Mouse (Mus musculus) 3T3-L1 (cell line): ENCODE measurements at regions not wholly inside any gene's neighbourhood (a gene's known extent, or its start where the extent isn't known, plus 50 kb on each side); places are given as distances from the start of the nearest gene placed in this dataset.
A peak's percentile ranks its signal among the peaks of the same experiment; 100 is the strongest.

Experiments used
- DNase-seq: peaks from one replicate; pipeline ENCODE4 v3.0.0-alpha.2; 2015; ENCODE audit warnings: low read depth, low spot score

DNA sequence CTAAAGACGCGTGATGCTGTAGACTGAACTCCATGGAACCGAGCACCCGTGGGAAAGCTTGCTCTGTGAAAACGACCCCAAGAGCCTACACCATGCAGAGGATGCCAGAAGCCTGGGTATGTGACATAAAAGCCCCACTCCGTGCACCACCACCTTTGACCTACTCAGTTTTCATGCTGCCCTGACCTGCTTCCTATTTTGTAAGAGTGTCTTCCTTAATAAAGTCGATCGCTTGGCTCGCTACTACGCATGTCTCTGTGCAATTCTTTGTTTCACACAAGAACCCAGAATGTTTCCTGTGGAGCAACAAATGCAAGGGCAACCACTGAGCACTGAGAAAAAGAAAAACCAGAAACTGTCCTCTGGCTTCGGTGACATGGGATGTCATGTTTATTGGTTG lies 60.5 kb downstream of the Sec61b start:
- DNase-seq: no peak

DNA sequence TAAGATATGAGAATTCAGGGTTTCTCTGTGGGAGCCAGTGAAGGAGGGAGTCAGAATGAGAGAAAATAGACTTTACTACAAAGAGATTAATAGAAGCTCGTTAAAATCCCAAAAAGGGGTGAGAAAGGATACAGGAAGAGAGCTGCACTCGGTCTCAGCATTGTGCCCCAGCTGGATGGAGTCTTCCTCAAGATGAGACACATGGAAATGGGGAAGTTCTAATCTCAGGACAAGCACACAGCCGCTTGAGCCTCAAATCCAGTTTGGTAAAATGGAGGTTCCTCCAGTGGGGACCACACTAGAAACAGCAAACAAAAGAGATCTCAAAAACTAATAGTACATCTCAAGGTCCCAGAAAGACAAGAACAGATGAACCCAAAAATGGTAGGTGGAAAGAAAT lies 93.2 kb downstream of the Sec61b start:
- no peak for DNase-seq

DNA sequence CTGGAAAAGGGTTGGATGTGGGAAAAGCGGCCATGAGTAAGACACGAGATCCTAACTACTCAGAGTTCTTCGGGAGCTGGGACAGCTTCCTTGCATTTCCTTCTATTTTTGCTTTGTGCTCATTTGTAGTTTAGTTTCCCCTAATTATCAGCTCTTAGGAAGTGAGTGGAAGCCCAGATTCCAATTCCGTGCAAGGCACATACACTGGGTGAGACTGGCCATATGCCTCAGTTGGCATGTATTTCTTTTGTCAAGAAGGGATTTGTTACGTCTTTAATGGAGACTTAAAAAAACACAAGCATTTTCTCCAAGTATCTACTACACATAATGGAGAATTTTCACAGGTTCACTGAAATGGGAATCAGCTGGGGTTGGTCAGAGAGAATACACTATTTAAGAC lies 96.4 kb downstream of the Sec61b start:
- DNase-seq: no peak

DNA sequence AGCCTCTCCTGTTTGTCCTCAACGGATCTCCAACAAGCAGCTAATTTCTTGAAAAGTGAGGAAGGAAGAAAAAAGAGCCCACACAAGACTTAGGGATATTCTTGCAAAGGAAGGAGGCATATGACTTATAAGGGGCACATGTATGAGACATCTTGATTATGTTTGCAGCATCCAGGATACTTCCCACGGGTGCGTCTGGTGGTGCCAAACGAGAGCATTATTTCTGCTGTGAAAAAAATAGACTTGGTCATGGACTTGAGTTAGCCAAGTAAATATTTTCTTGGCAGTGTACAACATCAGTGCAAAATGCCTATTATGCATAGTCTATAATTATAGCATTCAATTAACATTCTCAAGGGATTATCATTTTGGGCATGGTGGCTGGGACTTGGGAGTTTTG lies 101.6 kb downstream of the Sec61b start:
- DNase-seq: no peak

DNA sequence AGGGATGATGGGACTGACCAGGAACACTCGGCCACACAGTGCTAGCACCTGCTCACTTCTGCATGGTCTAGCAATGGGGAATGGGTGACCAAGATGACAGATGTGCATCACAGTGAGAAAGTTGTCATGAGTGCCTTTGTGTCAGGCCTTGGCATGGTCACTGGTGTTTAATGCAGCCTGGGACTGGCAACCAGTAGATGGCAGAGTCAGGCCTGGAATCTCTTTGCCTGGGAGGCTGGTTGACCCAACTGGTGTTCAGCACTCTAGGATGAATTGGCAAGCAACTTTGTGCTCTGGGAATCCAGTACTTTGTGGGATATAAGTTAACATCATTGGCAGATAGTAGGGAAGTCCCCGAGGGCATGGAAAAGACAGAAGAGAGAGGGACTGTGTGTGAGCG lies 103.0 kb downstream of the Sec61b start:
- peak; percentile 2 for DNase-seq

DNA sequence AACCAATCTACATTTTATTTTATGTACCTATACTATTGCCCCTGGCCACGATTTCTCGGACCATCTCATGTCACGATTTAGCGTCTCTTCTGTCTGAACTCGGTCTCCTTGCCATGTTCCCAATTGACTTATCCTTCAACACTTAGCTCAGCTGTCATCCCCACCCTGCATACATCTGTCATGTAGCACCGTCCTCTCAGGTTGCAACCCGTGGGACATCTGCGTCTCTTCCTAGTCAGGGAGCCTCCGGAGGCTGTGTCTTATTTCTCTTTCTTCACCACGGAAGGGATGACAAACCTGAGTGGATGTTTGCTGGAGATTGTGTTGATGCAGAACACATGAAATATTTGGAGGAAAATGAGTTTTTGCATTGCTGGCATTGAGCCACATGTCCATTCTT lies 104.2 kb downstream of the Sec61b start:
- DNase-seq: no peak

DNA sequence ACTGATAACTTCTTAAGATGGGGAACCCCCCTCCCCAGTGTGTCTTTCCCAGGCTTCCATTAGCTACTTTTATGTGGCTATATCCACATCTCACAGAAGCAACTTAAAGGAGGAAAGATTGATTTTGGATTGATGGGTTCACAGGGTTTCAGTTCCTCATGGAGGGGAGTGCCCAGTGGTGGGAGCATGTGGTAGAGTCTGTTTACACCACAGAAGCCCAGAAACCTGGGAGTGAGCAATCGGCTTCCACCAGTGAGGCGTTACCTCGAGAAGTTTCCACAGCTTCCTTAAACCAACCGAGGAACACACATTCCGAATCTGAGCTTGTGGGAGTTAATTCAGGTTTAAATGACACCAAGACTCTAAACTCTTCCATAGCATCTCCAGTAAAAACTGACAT lies 106.1 kb downstream of the Sec61b start:
- DNase-seq: no peak

DNA sequence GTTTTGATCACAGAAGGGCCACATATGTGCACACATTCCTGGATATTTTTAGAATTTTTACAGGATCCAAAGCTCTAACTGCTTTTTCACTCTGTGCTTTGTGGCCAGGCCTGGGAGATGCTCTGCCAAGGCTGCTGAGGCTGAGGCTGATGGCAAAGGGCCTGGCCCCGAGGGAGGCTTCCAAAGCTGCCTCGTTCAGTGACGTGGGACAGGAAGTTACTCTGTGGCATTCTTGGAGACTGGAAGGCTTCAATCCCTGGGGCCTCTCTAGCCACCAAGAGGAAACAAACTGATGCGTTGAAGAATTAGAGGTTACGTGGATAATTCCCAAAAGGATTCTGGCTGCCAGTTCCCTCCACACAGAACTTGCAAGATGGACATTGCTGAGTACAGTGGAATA lies 112.8 kb downstream of the Sec61b start:
- DNase-seq: peak; percentile 15

DNA sequence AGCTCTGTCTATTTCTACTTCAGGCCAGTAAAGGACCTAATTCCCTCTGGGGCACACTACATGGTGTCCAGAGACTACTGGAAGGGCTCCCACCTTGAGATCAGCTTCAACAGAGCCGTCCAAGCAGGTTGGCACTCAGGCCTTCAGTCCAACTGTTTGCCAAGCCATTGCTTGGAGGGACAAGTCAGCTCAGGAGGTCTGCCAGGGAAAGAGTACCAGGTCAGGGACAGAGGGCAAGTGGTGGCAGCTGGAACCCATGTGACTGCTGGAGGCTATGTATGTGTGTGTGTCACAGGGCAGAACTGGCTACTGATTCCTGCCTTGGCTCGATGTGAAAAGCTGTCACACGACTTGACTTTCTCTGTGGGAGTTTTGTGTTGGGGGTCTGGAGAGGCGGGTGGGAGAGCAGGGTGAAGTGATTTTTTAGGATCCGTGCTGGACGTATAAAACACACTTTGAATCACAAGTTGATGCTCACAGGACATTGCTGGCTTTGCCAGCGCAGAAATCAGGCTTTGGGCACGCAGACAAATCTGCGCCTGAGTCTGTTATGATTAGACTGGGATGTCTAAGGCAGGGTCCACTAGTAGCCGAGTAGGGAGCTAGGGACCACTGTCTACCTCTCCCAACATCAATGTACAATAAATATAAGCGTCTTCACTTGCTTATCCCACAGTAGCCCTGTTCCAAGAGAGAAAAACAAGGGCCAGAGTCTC lies 118.0 kb downstream of the Sec61b start:
- DNase-seq: no peak

DNA sequence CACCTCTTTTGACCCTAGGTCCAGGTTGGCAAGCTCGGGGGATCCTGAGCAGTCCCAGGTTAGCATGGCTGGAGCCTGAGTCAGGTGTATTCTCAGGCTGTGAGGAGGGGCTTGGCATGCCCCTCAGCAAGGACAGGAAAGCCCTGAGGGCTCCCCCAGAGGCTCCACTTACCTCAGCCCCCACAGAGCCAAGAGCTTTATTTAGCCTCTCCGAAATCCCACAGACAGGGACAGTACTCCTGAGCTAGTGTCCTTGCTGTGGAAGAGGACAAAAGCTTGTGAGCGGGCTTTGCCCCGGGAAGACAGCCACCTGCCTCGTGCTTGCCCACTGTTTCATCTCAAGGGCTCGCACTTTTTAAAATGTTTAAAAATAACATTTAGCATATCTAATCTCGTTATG lies 118.7 kb downstream of the Sec61b start:
- DNase-seq: no peak

DNA sequence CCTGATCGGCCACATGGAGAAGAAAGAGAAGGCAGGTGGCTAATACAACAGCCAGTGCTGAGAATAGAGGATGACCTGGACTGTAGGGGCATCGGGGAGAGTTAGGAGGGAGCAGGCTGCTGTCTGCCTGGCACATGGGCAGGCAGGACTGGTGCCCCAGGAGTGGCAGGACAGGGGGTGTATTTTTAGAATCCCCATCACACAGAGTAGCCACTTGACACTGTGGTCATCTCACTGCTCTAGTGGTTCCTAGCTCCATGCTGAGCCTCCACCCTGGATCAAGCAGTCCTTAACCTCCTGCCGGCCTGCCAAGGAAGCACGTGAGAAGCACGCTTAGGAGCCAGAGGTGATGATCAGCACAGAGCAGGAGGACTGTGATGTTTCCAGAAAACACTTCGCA lies 119.7 kb downstream of the Sec61b start:
- DNase-seq: no peak

DNA sequence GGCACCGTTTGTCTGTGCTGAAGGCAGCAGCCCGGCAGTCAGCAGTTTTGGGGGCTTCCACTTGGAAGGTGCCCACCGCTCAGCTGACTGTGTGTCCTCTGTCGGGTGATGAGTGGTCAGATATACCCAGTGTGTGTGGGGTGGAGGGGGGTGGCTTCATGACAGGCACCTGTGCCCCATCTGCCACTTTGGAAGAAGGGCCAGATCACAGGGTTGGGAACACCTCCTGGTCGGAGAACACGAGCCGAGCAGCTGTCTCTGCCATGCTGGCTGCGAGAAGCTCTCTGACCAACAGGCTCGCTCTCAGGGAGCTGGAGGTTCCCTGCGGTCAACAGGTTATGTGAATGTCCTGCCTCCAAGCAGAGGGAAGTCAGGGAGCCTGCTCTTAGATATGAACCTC lies 121.4 kb downstream of the Sec61b start:
- DNase-seq: no peak

DNA sequence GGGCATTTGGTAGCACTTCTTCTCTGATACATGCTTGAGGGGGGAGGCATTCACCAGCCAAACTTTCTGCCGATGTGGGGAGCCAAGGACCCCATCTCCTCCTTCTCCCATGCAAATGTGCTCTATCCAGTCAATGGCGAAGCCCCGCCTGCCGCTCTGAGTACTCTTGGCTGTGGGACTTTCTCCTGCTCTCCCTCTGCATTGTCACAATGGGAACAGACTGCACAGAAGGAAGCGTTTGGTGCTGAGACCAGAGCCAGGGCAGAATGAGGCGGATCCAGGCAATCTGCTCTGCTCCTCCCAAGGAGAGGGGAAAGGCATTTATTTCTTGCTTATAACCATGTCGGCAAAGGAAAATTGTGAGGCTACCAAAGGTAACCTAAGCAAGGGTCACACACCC lies 123.1 kb downstream of the Sec61b start:
- DNase-seq: no peak

DNA sequence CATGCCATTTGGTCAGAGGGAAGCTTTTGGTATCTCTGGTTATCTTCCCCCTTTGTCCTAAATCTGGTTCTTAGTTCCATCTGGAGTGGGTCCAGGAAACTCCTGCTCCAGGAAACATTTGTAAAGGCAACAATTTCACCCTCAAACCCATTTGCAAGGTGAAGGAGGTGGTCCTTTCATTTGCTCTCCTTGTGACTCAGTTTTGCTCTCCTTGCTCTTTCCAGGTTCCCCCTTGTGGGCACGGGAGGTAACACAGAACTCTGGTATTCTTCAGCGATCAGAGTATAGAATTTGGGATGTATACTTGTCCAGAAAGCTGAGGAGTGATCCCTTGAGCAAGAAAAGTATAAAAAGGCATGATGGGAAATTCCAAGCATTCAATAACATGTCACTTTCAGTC lies 123.8 kb downstream of the Sec61b start:
- peak; percentile 41 for DNase-seq

DNA sequence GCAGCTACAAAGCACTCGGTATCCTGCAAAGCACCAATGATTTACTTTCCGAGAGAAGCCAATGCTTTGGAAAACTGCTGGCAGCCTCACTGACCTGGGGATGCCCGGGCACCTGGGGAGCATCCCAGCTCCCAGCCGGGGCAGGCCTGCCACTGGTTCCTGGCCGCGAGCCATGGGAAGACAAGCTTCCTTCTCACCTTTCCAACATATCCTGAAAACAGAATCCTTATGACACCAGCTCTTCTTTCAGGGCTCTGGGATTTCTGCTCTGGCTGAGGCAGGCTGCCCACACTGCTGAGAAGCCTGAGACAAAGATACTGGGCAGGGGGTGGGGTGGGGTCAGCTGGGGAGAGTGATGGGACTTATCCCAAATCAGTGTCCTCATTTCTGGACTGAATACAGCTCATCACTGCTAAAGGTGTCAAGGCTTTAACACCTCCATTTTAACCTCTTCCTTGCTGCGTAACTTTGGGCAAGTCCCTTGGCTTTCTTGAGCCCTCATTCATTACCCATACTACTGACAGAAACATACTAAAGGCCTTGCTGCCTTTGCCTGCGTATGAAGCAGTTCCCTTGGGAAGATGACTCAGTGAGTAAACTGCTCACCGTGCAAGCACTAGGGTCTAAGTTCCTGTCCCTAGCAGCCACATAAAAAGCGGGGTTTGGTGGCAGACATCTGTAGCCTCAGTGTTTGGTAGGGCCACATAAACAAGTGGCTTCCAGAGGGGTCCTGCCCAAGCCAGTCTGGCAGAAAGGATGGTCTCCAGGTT lies 127.0 kb downstream of the Sec61b start:
- DNase-seq: peak; percentile 44

DNA sequence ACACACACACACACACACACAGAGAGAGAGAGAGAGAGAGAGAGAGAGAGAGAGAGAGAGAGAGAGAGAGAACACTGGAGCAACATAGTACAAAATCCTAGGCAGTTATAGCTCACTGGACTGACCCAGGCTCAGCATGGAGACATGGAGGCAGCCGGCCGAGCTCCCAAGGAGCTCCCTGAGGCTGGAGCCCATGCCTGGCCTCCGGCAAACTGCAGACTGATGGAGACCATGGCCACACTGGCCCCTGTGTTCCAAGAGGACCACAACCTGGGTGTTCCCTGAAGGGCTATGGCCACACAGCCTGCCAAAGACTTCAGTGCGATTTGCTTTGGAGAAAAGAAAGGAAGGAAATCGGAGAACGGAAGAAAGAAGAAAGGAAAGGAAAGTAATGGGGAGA lies 128.9 kb downstream of the Sec61b start:
- DNase-seq: no peak

DNA sequence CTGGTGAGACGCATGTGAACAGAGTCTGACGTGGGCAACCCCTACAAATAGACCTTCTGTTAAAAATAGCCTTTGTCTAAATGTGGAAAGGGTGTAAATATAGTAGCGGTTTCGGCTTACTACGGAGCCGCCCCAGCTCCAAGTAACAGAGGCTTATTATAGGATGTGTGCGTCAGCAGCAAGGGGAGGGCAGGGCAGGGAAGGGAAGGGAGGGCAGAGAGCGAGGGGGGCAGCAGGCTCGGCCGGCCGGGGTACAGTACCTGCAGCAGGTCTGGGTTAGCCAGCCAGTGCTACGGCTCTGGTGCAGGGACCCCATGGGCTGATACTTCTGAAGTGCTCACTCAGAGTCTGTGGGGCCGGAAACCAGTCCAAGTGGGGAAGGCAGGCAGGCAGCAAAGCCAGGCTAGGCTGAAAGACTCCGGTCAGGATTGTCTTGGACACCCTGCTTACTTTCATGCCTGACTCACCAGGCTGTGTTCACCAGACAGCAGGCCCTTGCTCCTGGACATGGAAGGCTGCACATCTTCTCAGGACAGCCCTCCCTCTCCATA lies 129.5 kb downstream of the Sec61b start:
- DNase-seq: no peak

DNA sequence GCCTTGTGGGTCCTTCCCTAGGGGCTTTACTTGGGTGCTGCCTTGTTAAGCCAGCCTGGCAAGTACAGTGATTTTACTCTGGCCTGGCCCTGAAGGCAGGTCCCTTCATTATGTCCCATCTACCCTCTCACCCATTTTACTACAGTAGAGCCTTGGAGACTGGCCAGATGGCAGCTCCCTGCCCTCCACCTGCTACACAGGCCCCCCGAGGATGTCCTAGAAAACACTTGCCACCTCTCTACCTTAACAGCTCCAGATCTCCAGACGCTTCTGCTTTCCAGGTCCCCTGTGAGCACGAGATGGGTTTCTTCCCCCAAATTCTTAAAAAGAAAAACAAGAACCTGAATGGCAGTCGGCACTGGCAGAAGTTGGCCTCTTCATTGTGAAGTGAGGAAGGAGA lies 131.2 kb downstream of the Sec61b start:
- no peak for DNase-seq

DNA sequence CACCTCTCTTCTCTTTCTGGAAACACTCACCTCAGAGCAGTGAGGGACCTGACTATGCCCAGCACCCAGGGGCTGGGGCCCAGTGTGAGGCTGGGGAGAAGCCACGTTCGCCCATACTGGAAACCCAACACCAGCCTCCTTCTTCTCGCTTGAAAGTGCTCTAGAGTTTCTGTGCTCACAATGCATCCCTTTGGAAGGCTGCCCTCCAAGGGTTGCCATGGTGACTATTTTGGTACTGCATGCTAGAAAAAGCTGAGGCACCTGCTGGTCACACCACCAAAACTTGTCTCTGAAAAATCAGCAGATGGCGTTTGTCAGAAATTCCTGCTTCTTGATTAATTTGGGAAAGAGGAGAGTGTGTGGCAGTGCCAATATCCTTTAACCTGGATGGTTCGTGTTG lies 134.2 kb downstream of the Sec61b start:
- DNase-seq: no peak

DNA sequence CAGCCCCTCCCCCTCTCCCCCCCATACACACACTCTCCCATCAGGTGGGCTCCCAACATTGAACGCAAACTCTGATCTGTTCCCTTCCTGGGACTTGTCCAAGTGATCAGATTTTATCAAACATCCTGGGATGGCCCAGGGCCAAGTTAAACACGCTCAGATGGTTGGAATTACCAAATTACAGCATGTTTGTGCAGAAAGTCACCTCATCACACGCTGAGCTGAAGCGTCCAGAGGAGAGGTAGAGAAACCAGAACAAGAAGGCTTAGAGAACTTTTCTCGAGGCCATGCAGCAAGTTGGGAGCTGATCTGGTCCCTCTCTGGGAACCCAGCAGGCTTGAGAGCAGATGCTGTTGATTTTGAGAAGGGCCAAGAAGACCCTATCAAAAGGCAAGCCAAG lies 136.5 kb downstream of the Sec61b start:
- no peak for DNase-seq

DNA sequence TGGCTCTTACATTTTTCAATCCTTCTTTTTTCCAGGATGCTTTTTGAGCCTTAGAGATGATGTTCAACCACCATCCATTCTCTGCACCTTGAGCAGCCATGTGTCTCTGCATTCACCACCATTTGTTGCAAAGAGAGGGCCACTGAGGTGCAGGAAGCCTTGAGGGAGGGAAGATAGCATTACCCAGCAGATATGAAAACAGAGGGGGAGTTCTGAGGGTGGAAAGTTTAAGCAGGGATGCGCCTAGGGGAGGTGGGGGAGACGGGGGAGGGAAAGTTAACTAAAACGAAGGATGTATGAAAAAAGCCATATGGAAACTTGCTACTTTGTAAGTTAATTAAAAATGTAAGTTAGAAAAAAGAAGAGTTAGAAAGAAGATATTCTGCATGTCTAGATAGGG lies 142.1 kb downstream of the Sec61b start:
- DNase-seq: no peak

DNA sequence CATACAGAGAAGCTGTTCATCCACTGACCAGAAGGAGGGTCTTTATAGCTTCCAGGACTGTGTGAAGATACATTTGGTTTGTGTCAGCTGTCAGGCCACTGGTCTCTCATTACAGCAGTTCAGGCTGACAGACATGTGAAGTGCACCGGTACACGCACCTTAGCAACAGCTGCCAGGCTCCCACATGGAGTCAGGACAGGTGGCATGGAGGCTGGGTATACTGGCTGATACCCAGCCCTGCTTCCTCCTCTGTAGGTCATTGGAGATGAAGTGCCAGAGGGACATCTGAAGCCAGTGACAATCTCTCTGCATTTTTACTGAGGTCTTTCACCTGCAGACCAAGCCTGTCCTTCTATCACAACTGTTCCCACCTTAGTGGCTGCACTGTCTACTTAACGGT lies 146.2 kb downstream of the Sec61b start:
- no peak for DNase-seq
